Mouse (Mus musculus) lung, adult 2 months (tissue): Measurements from ENCODE around the gene Col4a1.

Experiments
- CTCF ChIP-seq: fragments of 200-500 bp; IDR thresholded peaks from 2 replicates; pipeline ENCODE4 v1.5.1; 2011; ENCODE audit warnings: mild to moderate bottlenecking, low read length, control low read depth; ENCODE audit not compliant: insufficient read depth
- POLR2A ChIP-seq: fragments of 200-500 bp; IDR thresholded peaks from 2 replicates; pipeline ENCODE4 v1.6.1; 2011; ENCODE audit warnings: low read depth, mild to moderate bottlenecking, control low read depth, low read length, borderline replicate concordance; ENCODE audit errors: extremely low read depth

DNA sequence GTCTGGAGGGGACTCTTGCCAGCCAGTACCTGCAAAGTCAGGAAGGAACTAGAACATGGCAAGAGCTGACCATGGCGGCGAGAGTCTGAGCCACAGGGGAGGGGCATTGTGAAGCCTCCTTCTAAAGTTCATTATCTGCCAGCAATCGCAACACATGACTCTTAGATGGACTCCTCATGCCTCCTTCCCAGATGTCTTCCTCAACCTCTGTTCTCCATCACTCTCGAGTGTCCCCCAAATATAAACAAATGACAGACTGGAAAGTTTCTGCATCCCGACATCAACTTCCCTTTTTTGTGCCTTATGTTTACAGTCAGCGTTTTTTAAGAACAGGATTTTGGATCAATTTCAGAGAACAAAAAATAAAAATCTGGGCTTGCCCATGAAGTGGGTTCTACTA, 93.3 kb downstream of the Col4a1 start:
- TF ChIP-seq CTCF = no peak
- no peak for TF ChIP-seq POLR2A
